Mouse (Mus musculus) telencephalon, adult 2 months (tissue): ENCODE measurements around the gene Cdc14a.
"Not testable (repeated sequence)": the region's sequence is repeated elsewhere in the genome, so short reads cannot be mapped to it uniquely, and the experiment has no call there.

Source experiments
- DNase-seq: peaks from one replicate; pipeline ENCODE4 v3.0.0-alpha.2; 2011; ENCODE audit warnings: low read depth, low spot score

Cdc14a gene

GRCm38 (mm10) chr3:116374486-116374885 is 49.3 kb downstream of the Cdc14a start:
- no peak for DNase-seq

GRCm38 (mm10) chr3:116373196-116373595 is 50.6 kb downstream of the Cdc14a start:
- no peak for DNase-seq

- no peak for DNase-seq
These were observed 54.9 kb downstream of the Cdc14a start for GRCm38 (mm10) chr3:116368868-116369437.

GRCm38 (mm10) chr3:116366125-116366524 is 57.7 kb downstream of the Cdc14a start:
- DNase-seq: no peak

- no peak for DNase-seq
These were observed 61.9 kb downstream of the Cdc14a start for GRCm38 (mm10) chr3:116361906-116362305.

- DNase-seq: no peak
These were observed 62.7 kb downstream of the Cdc14a start for GRCm38 (mm10) chr3:116361101-116361500.

GRCm38 (mm10) chr3:116357866-116358265 is 66.0 kb downstream of the Cdc14a start:
- no peak for DNase-seq

- DNase-seq: no peak
These were observed 66.7 kb downstream of the Cdc14a start for GRCm38 (mm10) chr3:116357180-116357579.

- DNase-seq: peak; percentile 22
These were observed 68.6 kb downstream of the Cdc14a start for GRCm38 (mm10) chr3:116355026-116355788.

- DNase-seq: no peak
These were observed 71.3 kb downstream of the Cdc14a start for GRCm38 (mm10) chr3:116352486-116352885.

- DNase-seq: no peak
These were observed 73.4 kb downstream of the Cdc14a start for GRCm38 (mm10) chr3:116350389-116350967.

- DNase-seq: not testable (repeated sequence)
These were observed 76.3 kb downstream of the Cdc14a start for GRCm38 (mm10) chr3:116347571-116347970.

- no peak for DNase-seq
These were observed 78.6 kb downstream of the Cdc14a start for GRCm38 (mm10) chr3:116345245-116345644.

- no peak for DNase-seq
These were observed 81.6 kb downstream of the Cdc14a start for GRCm38 (mm10) chr3:116342251-116342650.

GRCm38 (mm10) chr3:116340950-116341624 is 82.7 kb downstream of the Cdc14a start:
- DNase-seq: peak; percentile 51

GRCm38 (mm10) chr3:116340281-116340680 is 83.6 kb downstream of the Cdc14a start:
- no peak for DNase-seq

GRCm38 (mm10) chr3:116338616-116339015 is 85.2 kb downstream of the Cdc14a start:
- no peak for DNase-seq

GRCm38 (mm10) chr3:116337840-116338239 is 86.0 kb downstream of the Cdc14a start:
- no peak for DNase-seq

- no peak for DNase-seq
These were observed 88.8 kb downstream of the Cdc14a start for GRCm38 (mm10) chr3:116335036-116335435.

GRCm38 (mm10) chr3:116333711-116334110 is 90.1 kb downstream of the Cdc14a start:
- no peak for DNase-seq

GRCm38 (mm10) chr3:116333229-116333628 is 90.6 kb downstream of the Cdc14a start:
- no peak for DNase-seq

- DNase-seq: no peak
These were observed 91.9 kb downstream of the Cdc14a start for GRCm38 (mm10) chr3:116331811-116332464.
